Mouse (Mus musculus): Measurements from ENCODE around the gene Tspan11. TPM values are rescaled to one million over a fixed set of nuclear protein-coding genes. Genes with fewer than 3 reads are reported as not detected.
A peak's percentile ranks its signal among the peaks of the same experiment; 100 is the strongest.

Tspan11 gene
- polyA plus RNA-seq, 1 experiment = 47.4 TPM

- TF ChIP-seq POLR2A (IDR thresholded peaks at IDR 0.05; ENCODE audit: borderline replicate concordance, extremely low read depth, low read depth, low read length) (no peak), CTCF (IDR thresholded peaks at IDR 0.05; ENCODE audit: insufficient read depth, low read length) (no peak)
- Histone ChIP-seq H3K4me1 (ENCODE audit: control insufficient read depth, insufficient read depth, low read length) (no peaks in the 10 kb centered on the region), H3K4me3 (replicated peaks; ENCODE audit: extremely low read depth, low read depth, low read length) (no peak overlapping the region)
- no peak for DNase-seq
- 67% methylated on average over 6 of the region's 6 CpGs for WGBS
Observed at GRCm38 (mm10) chr6:127919491-127919890, 32.1 kb downstream of the Tspan11 start.

- 4% methylated on average over 8 of the region's 8 CpGs for WGBS
- DNase-seq = peak; percentile 79
- peak; percentile 83 for TF ChIP-seq CTCF (IDR thresholded peaks at IDR 0.05; ENCODE audit: insufficient read depth, low read length)
- TF ChIP-seq POLR2A (IDR thresholded peaks at IDR 0.05; ENCODE audit: borderline replicate concordance, extremely low read depth, low read depth, low read length) = no peak
- no peak overlapping the region for H3K4me3 ChIP-seq (replicated peaks; ENCODE audit: extremely low read depth, low read depth, low read length)
- H3K4me1 ChIP-seq (ENCODE audit: control insufficient read depth, insufficient read depth, low read length) = no peaks in the 10 kb centered on the region
Observed at GRCm38 (mm10) chr6:127920652-127921051, 33.3 kb downstream of the Tspan11 start.

GRCm38 (mm10) chr6:127921996-127922395 is 34.6 kb downstream of the Tspan11 start:
- no peak for DNase-seq
- no peak overlapping the region for H3K4me3 ChIP-seq (replicated peaks; ENCODE audit: extremely low read depth, low read depth, low read length)
- TF ChIP-seq CTCF (IDR thresholded peaks at IDR 0.05; ENCODE audit: insufficient read depth, low read length) (no peak), POLR2A (IDR thresholded peaks at IDR 0.05; ENCODE audit: borderline replicate concordance, extremely low read depth, low read depth, low read length) (no peak)
- no peaks in the 10 kb centered on the region for H3K4me1 ChIP-seq (ENCODE audit: control insufficient read depth, insufficient read depth, low read length)
- WGBS = 42% methylated on average over 9 of the region's 9 CpGs

- 83% methylated on average over 9 of the region's 9 CpGs for WGBS
- TF ChIP-seq CTCF (IDR thresholded peaks at IDR 0.05; ENCODE audit: insufficient read depth, low read length) = no peak
- TF ChIP-seq POLR2A (IDR thresholded peaks at IDR 0.05; ENCODE audit: borderline replicate concordance, extremely low read depth, low read depth, low read length) = no peak
- DNase-seq = no peak
Observed at GRCm38 (mm10) chr6:127923296-127923695, 35.9 kb downstream of the Tspan11 start.

GRCm38 (mm10) chr6:127924750-127925149 is 37.4 kb downstream of the Tspan11 start:
- H3K4me3 ChIP-seq (replicated peaks; ENCODE audit: extremely low read depth, low read depth, low read length) = no peak overlapping the region
- 62% methylated on average over 6 of the region's 6 CpGs for WGBS

More at GRCm38 (mm10) chr6:127923296-127923695, 35.9 kb downstream of the Tspan11 start:
- H3K4me3 ChIP-seq (replicated peaks; ENCODE audit: extremely low read depth, low read depth, low read length) = no peak overlapping the region
- H3K4me1 ChIP-seq (ENCODE audit: control insufficient read depth, insufficient read depth, low read length) = no peaks in the 10 kb centered on the region

GRCm38 (mm10) chr6:127925915-127926314 is 38.5 kb downstream of the Tspan11 start:
- no peaks in the 10 kb centered on the region for H3K4me1 ChIP-seq (ENCODE audit: control insufficient read depth, insufficient read depth, low read length)
- H3K4me3 ChIP-seq (replicated peaks; ENCODE audit: extremely low read depth, low read depth, low read length) = no peak overlapping the region
- WGBS = 67% methylated on average over 9 of the region's 9 CpGs
- TF ChIP-seq CTCF (IDR thresholded peaks at IDR 0.05; ENCODE audit: insufficient read depth, low read length) (no peak), POLR2A (IDR thresholded peaks at IDR 0.05; ENCODE audit: borderline replicate concordance, extremely low read depth, low read depth, low read length) (no peak)
- no peak for DNase-seq

More at GRCm38 (mm10) chr6:127924750-127925149, 37.4 kb downstream of the Tspan11 start:
- TF ChIP-seq POLR2A (IDR thresholded peaks at IDR 0.05; ENCODE audit: borderline replicate concordance, extremely low read depth, low read depth, low read length) (no peak), CTCF (IDR thresholded peaks at IDR 0.05; ENCODE audit: insufficient read depth, low read length) (no peak)
- no peak for DNase-seq
- no peaks in the 10 kb centered on the region for H3K4me1 ChIP-seq (ENCODE audit: control insufficient read depth, insufficient read depth, low read length)

GRCm38 (mm10) chr6:127928682-127929081 is 41.3 kb downstream of the Tspan11 start:
- Histone ChIP-seq H3K4me3 (replicated peaks; ENCODE audit: extremely low read depth, low read depth, low read length) (no peak overlapping the region), H3K4me1 (ENCODE audit: control insufficient read depth, insufficient read depth, low read length) (no peaks in the 10 kb centered on the region)
- no peak for DNase-seq
- no peak for TF ChIP-seq POLR2A (IDR thresholded peaks at IDR 0.05; ENCODE audit: borderline replicate concordance, extremely low read depth, low read depth, low read length)
- no peak for TF ChIP-seq CTCF (IDR thresholded peaks at IDR 0.05; ENCODE audit: insufficient read depth, low read length)
- 80% methylated on average over 5 of the region's 5 CpGs for WGBS

GRCm38 (mm10) chr6:127932697-127933096 is 45.3 kb downstream of the Tspan11 start:
- TF ChIP-seq POLR2A (IDR thresholded peaks at IDR 0.05; ENCODE audit: borderline replicate concordance, extremely low read depth, low read depth, low read length) (no peak), CTCF (IDR thresholded peaks at IDR 0.05; ENCODE audit: insufficient read depth, low read length) (no peak)
- no peaks in the 10 kb centered on the region for H3K4me1 ChIP-seq (ENCODE audit: control insufficient read depth, insufficient read depth, low read length)
- no peak overlapping the region for H3K4me3 ChIP-seq (replicated peaks; ENCODE audit: extremely low read depth, low read depth, low read length)
- DNase-seq = no peak
- 30% methylated on average over 5 of the region's 5 CpGs for WGBS

GRCm38 (mm10) chr6:127933841-127934240 is 46.5 kb downstream of the Tspan11 start:
- H3K4me1 ChIP-seq (ENCODE audit: control insufficient read depth, insufficient read depth, low read length) = no peaks in the 10 kb centered on the region
- H3K4me3 ChIP-seq (replicated peaks; ENCODE audit: extremely low read depth, low read depth, low read length) = no peak overlapping the region
- TF ChIP-seq CTCF (IDR thresholded peaks at IDR 0.05; ENCODE audit: insufficient read depth, low read length) = no peak
- no peak for TF ChIP-seq POLR2A (IDR thresholded peaks at IDR 0.05; ENCODE audit: borderline replicate concordance, extremely low read depth, low read depth, low read length)
- no peak for DNase-seq
- WGBS = 75% methylated on average over 5 of the region's 5 CpGs

GRCm38 (mm10) chr6:127935105-127935504 is 47.7 kb downstream of the Tspan11 start:
- 65% methylated on average over 3 of the region's 3 CpGs for WGBS
- TF ChIP-seq POLR2A (IDR thresholded peaks at IDR 0.05; ENCODE audit: borderline replicate concordance, extremely low read depth, low read depth, low read length) (no peak), CTCF (IDR thresholded peaks at IDR 0.05; ENCODE audit: insufficient read depth, low read length) (no peak)

More at GRCm38 (mm10) chr6:127935105-127935504, 47.7 kb downstream of the Tspan11 start:
- DNase-seq = no peak
- no peaks in the 10 kb centered on the region for H3K4me1 ChIP-seq (ENCODE audit: control insufficient read depth, insufficient read depth, low read length)
- H3K4me3 ChIP-seq (replicated peaks; ENCODE audit: extremely low read depth, low read depth, low read length) = no peak overlapping the region

All from lung, adult 2 months (tissue).